Mouse (Mus musculus) embryonic fibroblast, embryonic 13.5 days (primary cell): ENCODE results near the gene Tnfsf13b.

Experiments used
- CTCF ChIP-seq: IDR thresholded peaks from 2 replicates; pipeline ENCODE4 v1.5.1; 2011; ENCODE audit warnings: mild to moderate bottlenecking, control low read depth, low read length, moderate library complexity, borderline replicate concordance; ENCODE audit not compliant: insufficient read depth
- POLR2A ChIP-seq: IDR thresholded peaks from 2 replicates; pipeline ENCODE4 v1.6.1; 2011; ENCODE audit warnings: low read depth, mild to moderate bottlenecking, control low read depth, low read length, moderate library complexity

DNA sequence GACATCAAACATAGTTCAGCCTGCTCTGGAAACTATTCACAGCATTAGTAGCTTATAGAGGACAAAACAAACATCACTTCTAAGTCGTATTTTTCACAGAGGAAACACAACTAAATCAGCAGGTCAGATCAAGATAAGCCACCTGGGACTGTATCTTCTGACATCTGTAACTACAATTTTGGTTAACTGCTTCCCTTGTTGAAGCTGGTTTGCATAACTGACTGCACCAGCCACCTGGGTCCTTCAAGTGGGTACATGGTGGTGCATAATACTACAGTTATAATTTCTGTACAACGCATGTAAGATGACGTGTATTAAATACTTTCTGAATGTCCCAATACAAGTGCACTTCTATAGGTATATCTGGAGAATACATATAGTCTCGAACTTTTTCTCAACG lies 31.0 kb upstream of the Tnfsf13b start:
- TF ChIP-seq CTCF (no peak), POLR2A (no peak)
